Mouse (Mus musculus) layer of hippocampus, postnatal 10 days (tissue): ENCODE data around the gene Slc16a8. TPM values are rescaled to one million over a fixed set of nuclear protein-coding genes. Genes with fewer than 3 reads are reported as not detected.
"Not testable (repeated sequence)": the region's sequence is repeated elsewhere in the genome, so short reads cannot be mapped to it uniquely, and the experiment has no call there.

Experiments
- DNase-seq, 2 experiments: peaks; one replicate each; pipeline ENCODE4 v3.0.0; 2021; ENCODE audit warnings: low spot score in 2 of 2
- total RNA-seq, 2 experiments: library from RNA; stranded (reverse); gene quantifications; 2 replicates each; pipeline ENCODE4 v1.2.3; 2021

Gene Slc16a8
- total RNA-seq, 2 experiments from 2014 or later: 0.41 TPM; not detected in 1

DNA sequence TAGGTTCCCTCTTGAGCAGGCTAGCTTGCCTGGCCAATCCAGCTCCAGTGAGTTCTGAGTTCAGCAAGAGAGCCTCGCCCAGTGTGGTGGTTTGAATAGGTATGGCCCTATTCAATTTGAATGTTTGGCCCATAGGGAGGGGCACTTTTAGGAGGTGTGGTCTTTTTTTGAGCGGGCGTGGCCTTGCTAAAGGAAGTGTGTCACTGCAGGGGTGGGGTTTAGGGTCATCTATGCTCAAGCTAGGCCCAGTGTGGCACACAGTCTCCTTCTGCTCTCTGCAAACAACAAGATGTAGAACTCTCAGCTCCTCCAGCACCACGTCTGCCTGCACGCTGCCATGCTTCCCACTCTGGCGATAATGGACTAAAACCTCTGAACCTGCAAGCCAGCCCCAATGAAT lies 9.2 kb upstream of the Slc16a8 start:
- DNase-seq: no peak

DNA sequence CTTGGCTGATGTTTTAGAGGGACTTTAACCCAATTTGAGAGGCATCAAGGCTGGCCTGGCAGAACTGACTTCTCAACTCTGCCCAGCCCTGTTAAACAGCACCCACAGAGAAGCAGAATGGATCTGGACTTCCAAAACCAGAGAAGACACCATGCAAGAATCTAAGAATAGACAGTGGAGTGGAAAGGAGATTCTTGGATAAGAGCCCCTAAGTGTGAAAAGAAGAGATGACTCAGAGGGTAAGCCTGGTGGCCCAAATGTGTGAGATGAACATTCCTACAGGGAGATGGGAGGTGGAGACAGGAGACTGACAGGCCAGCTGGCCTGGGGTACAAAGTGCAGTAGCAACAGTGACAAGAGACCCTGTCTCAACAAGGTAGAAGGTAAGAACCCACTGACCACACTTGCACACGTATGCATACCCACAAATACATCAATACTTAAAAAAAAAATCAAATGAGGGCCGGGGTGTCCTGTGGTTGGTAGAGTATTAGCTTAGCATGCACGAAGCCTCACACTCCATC lies 8.3 kb upstream of the Slc16a8 start:
- DNase-seq: no peak

- no peak for DNase-seq
These were observed 7.8 kb upstream of the Slc16a8 start for GRCm38 (mm10) chr15:79262375-79262774.

DNA sequence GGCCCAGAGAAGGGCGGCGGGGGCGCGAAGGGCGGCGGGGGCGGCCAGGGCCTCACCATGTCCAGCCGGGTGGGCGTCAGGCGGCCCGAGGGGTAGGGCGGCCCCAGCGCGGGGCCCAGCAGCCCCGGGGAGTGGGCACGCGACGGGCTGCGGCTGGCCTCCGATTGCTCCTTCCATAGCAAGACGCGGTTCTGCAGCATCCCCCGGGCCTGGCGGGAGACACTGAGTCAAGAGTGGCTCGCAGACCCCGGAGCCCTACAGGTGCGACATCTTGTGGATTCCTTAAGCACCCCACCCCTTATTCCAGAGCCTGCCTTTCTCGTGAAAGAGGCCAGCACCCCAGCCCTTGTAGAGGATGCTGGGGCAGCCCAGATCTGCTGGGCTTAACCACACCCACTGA lies 7.2 kb upstream of the Slc16a8 start:
- peak in 1 of 2 experiments; percentile 27 for DNase-seq

GRCm38 (mm10) chr15:79261095-79261725 lies 6.6 kb upstream of the Slc16a8 start:
- peak; percentile 42 to 59 for DNase-seq

GRCm38 (mm10) chr15:79258521-79258920 lies 4.0 kb upstream of the Slc16a8 start:
- no peak for DNase-seq

DNA sequence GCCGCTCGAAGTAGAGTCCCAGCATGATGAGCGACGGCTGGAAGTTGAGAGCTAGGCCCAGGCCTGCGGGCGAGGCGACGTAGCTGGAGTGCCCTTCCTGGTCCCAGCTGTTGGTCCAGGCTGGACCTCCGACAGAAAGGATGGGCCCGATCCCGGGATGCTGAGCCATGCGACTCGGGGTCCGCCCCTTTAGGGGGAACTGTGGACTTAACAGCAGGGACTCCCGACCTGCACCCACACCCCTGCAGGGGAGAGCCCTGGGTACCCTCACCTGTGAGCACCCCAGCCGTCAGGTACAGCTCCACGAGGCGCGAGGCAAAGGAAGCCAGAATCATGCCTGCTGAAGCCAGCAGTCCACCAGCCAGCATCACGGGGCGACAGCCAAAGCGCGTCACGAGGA lies 2.0 kb downstream of the Slc16a8 start:
- DNase-seq: no peak

GRCm38 (mm10) chr15:79251781-79252491 lies 2.6 kb downstream of the Slc16a8 start:
- DNase-seq: peak; percentile 35 to 51

DNA sequence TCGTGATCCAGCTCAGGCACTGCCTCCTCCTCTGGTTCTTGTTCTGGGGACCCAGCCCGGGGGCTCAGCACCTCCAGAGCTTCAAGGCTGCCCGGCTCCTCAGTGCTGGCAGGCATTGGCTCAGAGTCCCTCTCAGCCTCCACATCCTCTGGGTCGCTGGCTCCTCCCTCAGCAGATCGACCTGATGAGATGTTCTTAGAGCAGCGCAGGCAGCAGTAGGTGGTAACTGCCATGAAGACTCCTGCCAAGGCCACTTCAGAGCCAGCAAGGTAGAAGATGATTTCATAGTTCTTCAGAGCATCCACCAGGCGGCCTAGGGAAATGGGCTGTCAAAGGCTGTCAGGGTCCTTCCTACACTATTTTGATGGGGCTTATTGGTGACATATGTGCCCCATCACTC lies 3.4 kb downstream of the Slc16a8 start:
- no peak for DNase-seq

DNA sequence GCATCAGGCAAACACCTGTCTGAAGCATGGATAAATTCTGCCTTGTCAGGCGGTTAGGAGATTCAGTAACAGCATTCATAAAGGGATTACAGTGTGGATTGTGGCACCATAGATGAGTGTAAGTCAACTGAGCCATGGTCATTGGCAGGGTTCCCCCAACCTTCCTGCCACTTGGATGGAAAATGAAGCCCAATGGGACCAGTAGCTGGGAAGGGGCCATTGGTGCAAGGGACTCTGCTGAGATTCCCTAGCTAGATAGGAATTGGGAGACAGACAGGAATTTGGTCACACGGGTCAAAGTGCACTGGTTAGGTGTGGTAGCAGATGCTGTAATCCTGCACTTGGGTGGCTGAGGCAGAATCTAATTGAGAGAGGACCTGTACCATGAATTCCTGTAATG lies 4.3 kb downstream of the Slc16a8 start:
- no peak for DNase-seq

DNA sequence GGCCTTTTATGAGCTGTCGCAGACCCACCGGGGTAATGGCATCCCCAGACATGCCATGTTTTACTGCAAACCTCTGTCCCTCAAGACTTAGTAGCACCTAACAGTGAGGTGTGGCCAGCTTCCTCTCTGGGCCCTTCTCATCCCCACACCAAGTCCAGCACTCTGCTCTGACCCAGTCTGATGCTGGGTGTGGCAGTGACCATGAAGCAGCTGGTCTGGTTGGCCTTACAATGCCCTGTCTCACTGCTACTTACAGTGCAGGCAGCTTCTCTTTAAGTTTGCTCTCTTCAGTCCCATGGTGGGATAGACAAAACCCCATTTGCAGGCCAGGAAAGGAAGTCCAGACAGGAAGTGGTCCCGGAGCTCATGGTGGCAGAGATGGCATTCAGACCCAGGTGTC lies 9.2 kb downstream of the Slc16a8 start:
- DNase-seq: no peak

- DNase-seq: no peak
These were observed 10.3 kb downstream of the Slc16a8 start for GRCm38 (mm10) chr15:79244071-79244893.

- DNase-seq: peak; percentile 99
These were observed 11.1 kb downstream of the Slc16a8 start for GRCm38 (mm10) chr15:79243234-79244042.

- no peak for DNase-seq
These were observed 11.9 kb downstream of the Slc16a8 start for GRCm38 (mm10) chr15:79242574-79243233.

- no peak for DNase-seq
These were observed 16.5 kb downstream of the Slc16a8 start for GRCm38 (mm10) chr15:79238036-79238435.

DNA sequence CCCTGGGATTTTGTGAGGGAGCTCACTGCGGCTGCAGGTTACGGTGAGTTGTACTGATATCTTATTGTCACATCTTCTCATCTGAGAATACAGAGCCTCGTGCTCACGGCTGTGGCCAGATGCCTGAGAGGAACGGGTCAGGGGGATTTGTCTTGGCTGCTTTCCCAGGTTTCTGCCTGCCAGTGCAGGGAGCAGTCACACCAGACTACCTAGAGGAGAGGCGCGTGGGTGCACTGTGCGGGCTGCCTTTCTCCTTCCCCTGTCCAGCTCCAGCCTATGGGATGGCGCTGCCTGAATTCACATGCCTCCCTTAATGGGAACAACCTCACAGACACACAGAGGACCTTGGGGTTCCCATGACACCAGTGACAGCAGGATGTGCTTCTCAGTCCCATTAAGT lies 19.3 kb downstream of the Slc16a8 start:
- no peak for DNase-seq

GRCm38 (mm10) chr15:79229058-79229821 lies 25.3 kb downstream of the Slc16a8 start, which contains the start of the genes Pick1 and Gm49486:
TSS of gene Pick1 (plus strand) at chr15:79229173.
TSS of gene Gm49486 (plus strand) at chr15:79229391.
- DNase-seq: peak; percentile 89 to 90

- not testable (repeated sequence) for DNase-seq
These were observed 28.8 kb downstream of the Slc16a8 start for GRCm38 (mm10) chr15:79225780-79226179.

- DNase-seq: peak; percentile 90 to 94
These were observed 29.9 kb downstream of the Slc16a8 start for GRCm38 (mm10) chr15:79224685-79225084.
